Mouse (Mus musculus): ENCODE results near the gene Nlgn1. TPM values are rescaled to one million over a fixed set of nuclear protein-coding genes. Genes with fewer than 3 reads are reported as not detected.

Nlgn1 gene
- polyA plus RNA-seq, 1 experiment from 2014 or later = 9.3 TPM

DNA sequence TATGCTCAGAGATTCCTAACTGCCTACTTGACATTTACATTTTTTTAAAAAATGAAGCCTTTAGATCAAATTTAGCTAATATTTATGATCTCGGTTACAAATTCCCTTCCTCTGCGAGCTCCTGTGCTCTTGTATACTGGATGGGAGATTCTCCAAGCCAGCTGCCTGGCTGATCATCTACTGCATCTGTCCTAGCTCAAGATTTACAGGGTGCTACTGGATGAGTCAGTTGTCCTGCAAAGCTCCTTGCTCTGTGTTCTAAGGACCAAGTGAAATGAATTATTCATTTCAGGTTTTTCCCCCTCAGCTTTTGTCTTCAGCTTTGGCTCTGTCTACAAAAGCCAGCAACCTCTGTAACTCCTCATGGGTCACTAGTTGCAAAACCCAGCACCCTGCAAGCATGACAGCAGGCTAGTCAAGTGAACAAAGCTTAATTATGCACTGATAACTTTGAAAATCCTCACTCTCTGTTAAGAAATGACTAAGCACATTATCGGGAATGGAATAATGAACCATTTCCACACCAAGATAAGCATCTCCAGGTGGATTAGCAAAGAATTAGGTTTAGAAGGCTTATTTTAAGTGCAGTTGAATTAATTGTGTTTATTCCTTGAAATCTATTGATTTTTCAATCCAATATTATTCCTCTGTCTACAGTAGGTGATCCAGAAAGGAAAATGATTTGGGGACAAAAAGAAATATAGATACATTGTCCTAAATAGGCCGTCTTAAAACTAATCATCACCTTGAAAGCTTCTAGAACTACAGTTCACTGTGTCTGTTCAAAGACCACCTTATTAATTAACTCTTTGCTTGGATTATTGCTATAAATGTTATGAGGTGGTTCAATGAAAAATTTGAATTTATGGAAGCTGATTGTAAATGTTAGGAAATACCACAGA lies 61.1 kb downstream of the Nlgn1 start:
- Histone ChIP-seq H3K4me2 (replicated peaks) (no peak overlapping the region), H3K9me3 (replicated peaks) (no peaks in the 10 kb centered on the region), H3K4me3 (no peak overlapping the region), H3K27me3 (no peaks in the 10 kb centered on the region), H3K27ac (no peak overlapping the region), H3K4me1 (no peaks in the 10 kb centered on the region), H3K9ac (no peak overlapping the region), H3K36me3 (no peaks in the 10 kb centered on the region)
- ATAC-seq (ENCODE audit: low FRiP score) = 0 out of 2 replicates have a peak, but pooled peaks have one; percentile 26
- WGBS = 46% methylated on average over 4 of the region's 4 CpGs

DNA sequence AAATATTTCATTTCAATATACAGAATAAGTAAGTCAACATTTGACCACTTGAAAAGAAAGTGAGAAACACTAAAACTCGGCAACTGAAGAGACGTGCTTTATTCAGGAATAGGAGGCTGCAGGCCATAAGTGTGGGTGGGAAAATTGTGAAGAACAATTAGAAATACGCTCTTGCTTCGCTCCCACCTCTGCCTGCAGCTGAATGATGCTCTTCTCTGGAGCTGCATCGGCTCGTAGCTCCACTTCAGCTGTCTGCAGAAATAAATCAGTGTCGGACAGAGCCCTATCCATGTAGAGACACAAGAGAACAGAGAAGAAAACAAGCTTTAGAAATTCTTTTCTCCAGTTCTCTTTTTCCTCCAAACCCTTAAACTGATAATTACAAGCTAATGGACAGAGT lies 85.7 kb downstream of the Nlgn1 start:
- no peak for ATAC-seq (ENCODE audit: low FRiP score)
- WGBS = 80% methylated on average over 7 of the region's 7 CpGs
- H3K4me1 ChIP-seq = no peaks in the 10 kb centered on the region
- no peaks in the 10 kb centered on the region for H3K27me3 ChIP-seq
- no peak overlapping the region for H3K9ac ChIP-seq
- H3K4me2 ChIP-seq (replicated peaks) = no peak overlapping the region
- H3K27ac ChIP-seq = no peak overlapping the region
- H3K36me3 ChIP-seq = no peaks in the 10 kb centered on the region
- no peaks in the 10 kb centered on the region for H3K9me3 ChIP-seq (replicated peaks)
- no peak overlapping the region for H3K4me3 ChIP-seq

DNA sequence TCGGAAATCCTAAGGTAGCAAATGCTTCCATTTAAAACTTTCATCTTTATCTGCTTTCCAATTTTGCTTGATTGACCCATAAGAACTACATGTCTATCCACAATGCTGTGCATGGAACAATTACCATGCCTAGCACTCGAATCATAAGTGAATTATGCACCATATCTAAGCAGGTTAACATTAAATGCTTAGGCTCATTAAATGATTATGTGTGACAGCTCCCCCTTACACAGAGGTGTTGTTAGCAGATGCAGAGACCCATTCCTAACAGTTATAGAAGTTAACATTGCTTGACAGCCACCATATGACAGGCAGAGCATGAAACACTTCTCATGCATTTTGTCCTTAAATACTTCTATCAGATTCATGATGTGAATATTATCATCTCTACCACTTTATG lies 89.0 kb downstream of the Nlgn1 start:
- no peaks in the 10 kb centered on the region for H3K4me1 ChIP-seq
- H3K9ac ChIP-seq = no peak overlapping the region
- WGBS = 74% methylated on average over 2 of the region's 2 CpGs
- H3K27me3 ChIP-seq = no peaks in the 10 kb centered on the region
- ATAC-seq (ENCODE audit: low FRiP score) = no peak; the same call in 1 of the 2 replicates
- H3K27ac ChIP-seq = no peak overlapping the region
- H3K4me2 ChIP-seq (replicated peaks) = no peak overlapping the region
- no peaks in the 10 kb centered on the region for H3K9me3 ChIP-seq (replicated peaks)
- no peaks in the 10 kb centered on the region for H3K36me3 ChIP-seq
- no peak overlapping the region for H3K4me3 ChIP-seq

- no peak overlapping the region for H3K9ac ChIP-seq
- H3K9me3 ChIP-seq (replicated peaks) = no peaks in the 10 kb centered on the region
- no peak overlapping the region for H3K4me2 ChIP-seq (replicated peaks)
- no peaks in the 10 kb centered on the region for H3K4me1 ChIP-seq
- H3K36me3 ChIP-seq = no peaks in the 10 kb centered on the region
- no peaks in the 10 kb centered on the region for H3K27me3 ChIP-seq
- WGBS = 91% methylated on average over 2 of the region's 2 CpGs
- H3K27ac ChIP-seq = no peak overlapping the region
- ATAC-seq (ENCODE audit: low FRiP score) = no peak
- H3K4me3 ChIP-seq = no peak overlapping the region
Measured at GRCm38 (mm10) chr3:26230006-26230405, 102.3 kb downstream of the Nlgn1 start.

DNA sequence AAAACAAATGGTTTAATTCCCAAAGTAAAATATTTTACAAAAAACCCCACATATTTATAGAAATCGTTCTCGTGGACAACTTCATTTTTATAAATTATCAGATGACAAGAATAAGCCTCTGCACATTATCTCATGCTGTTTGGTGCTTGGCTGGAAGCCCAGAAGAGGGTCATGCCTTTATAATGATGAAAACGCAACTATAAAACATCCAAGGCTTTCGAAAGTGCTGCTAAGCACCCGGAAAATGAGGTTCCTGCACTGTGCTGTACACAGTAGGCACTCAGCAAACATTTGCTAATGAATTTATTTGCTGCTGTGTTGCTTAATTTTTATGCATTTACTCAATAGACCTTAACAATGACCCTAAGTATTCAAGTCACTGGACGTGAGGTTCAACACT lies 103.4 kb downstream of the Nlgn1 start:
- H3K27me3 ChIP-seq = no peaks in the 10 kb centered on the region
- no peaks in the 10 kb centered on the region for H3K4me1 ChIP-seq
- H3K27ac ChIP-seq = no peak overlapping the region
- H3K4me3 ChIP-seq = no peak overlapping the region
- H3K36me3 ChIP-seq = no peaks in the 10 kb centered on the region
- H3K9me3 ChIP-seq (replicated peaks) = no peaks in the 10 kb centered on the region
- no peak overlapping the region for H3K9ac ChIP-seq
- WGBS = 70% methylated on average over 6 of the region's 6 CpGs
- H3K4me2 ChIP-seq (replicated peaks) = no peak overlapping the region
- ATAC-seq (ENCODE audit: low FRiP score) = no peak

DNA sequence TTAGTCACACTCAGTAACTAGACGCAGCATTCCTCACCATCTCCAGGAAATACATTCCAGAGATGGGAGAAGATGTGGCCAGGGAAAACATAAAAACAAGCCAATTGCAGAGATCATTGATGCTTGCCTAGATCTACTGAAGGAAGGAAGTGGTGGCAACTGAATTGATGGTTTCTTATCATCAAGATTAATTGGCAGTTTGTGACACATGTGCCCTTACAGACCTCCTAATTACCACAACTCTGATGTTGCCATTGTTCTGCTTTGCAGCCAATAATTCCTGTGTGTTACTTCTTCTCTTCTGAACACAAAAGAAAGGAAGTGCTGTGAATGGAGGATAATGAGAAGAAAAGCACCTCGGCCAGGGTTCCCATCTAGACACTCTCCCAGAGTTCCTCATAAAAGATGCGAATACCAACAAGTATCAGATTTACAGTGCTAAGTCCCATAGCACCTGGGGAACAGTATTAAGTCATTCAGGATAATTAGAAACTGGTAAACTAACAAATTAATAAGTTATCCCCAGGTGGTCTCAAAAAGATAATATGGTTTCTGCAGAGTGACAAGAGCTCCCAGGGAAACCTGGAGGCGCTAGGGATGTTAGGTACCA lies 104.0 kb downstream of the Nlgn1 start:
- no peak overlapping the region for H3K4me3 ChIP-seq
- no peaks in the 10 kb centered on the region for H3K9me3 ChIP-seq (replicated peaks)
- WGBS = 61% methylated on average over 4 of the region's 4 CpGs
- H3K27ac ChIP-seq = no peak overlapping the region
- H3K4me2 ChIP-seq (replicated peaks) = no peak overlapping the region
- no peaks in the 10 kb centered on the region for H3K4me1 ChIP-seq
- H3K27me3 ChIP-seq = no peaks in the 10 kb centered on the region
- H3K36me3 ChIP-seq = no peaks in the 10 kb centered on the region
- ATAC-seq (ENCODE audit: low FRiP score) = no peak
- no peak overlapping the region for H3K9ac ChIP-seq

DNA sequence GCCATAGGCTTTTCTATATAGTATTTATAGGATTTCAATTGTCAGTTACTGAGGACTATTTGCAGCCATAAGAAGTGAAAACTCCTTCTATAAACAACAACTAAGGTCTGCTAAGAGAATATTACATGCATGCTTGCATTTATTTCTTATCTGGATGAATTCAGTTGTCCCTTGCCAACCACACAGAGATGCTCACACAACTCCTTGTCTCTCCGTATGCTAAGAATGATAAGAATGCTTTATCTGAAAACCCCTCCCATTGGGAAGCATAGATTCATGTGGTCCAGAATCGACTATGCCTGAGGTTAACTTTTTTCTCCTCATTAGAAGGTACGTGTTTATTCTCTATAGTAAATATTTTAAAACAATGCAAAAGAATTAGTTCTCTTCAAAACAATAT lies 108.8 kb downstream of the Nlgn1 start:
- no peaks in the 10 kb centered on the region for H3K27me3 ChIP-seq
- H3K4me1 ChIP-seq = no peaks in the 10 kb centered on the region
- H3K27ac ChIP-seq = no peak overlapping the region
- ATAC-seq (ENCODE audit: low FRiP score) = no peak
- H3K4me2 ChIP-seq (replicated peaks) = no peak overlapping the region
- H3K9me3 ChIP-seq (replicated peaks) = no peaks in the 10 kb centered on the region
- 86% methylated on average over 3 of the region's 3 CpGs for WGBS
- H3K36me3 ChIP-seq = no peaks in the 10 kb centered on the region
- no peak overlapping the region for H3K4me3 ChIP-seq
- no peak overlapping the region for H3K9ac ChIP-seq

- Histone ChIP-seq H3K4me2 (replicated peaks) (no peak overlapping the region), H3K9ac (no peak overlapping the region), H3K27me3 (no peaks in the 10 kb centered on the region), H3K4me3 (no peak overlapping the region), H3K4me1 (no peaks in the 10 kb centered on the region), H3K27ac (no peak overlapping the region), H3K36me3 (no peaks in the 10 kb centered on the region), H3K9me3 (replicated peaks) (no peaks in the 10 kb centered on the region)
- ATAC-seq (ENCODE audit: low FRiP score) = no peak
- WGBS = 50% methylated on average over 5 of the region's 5 CpGs
Measured at GRCm38 (mm10) chr3:26216231-26216630, 116.0 kb downstream of the Nlgn1 start.

DNA sequence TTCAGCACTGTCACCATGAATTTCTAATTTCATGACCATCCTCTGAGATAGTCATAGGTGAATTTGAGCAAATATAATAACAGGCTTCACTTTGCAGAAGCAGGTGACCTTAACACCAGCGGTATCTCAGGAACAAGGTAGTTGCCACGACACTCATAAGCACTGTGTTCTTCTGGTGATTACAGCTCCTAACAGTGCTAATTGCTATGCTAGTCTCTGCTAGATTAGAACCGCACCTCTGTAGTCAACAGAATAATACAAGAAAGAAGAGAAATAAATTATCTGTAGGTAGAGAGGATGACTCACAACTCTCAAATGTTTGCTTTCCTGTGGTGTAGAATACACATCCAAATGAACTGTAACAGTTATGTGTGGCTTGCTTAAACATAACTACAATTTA lies 129.6 kb downstream of the Nlgn1 start:
- Histone ChIP-seq H3K27me3 (no peaks in the 10 kb centered on the region), H3K4me1 (no peaks in the 10 kb centered on the region), H3K9ac (no peak overlapping the region), H3K27ac (no peak overlapping the region), H3K4me2 (replicated peaks) (no peak overlapping the region), H3K4me3 (no peak overlapping the region), H3K9me3 (replicated peaks) (no peaks in the 10 kb centered on the region; the same call in 1 of the 2 replicates), H3K36me3 (no peaks in the 10 kb centered on the region)
- no peak for ATAC-seq (ENCODE audit: low FRiP score)
- WGBS = 90% methylated on average over 3 of the region's 3 CpGs

DNA sequence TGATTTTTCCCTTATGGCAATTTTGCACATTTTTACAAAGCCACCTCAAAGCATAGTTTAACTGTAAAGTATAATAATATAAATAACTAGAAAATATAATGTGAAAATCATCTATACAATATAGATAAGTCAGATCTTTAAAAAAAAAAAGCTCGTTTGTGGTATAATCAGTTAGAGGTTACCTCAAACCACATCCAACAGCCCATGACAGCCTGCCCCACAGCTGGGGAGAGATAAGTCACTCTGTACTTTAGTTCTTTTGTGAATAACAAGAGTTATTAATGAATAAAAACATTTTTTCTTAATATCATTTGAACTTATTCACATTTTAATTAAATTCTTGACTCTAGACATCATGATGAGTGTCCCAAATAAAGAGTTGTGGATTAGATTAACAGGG lies 130.8 kb downstream of the Nlgn1 start:
- Histone ChIP-seq H3K4me2 (replicated peaks) (no peak overlapping the region), H3K4me3 (no peak overlapping the region), H3K9me3 (replicated peaks) (no peaks in the 10 kb centered on the region), H3K27me3 (no peaks in the 10 kb centered on the region), H3K27ac (no peak overlapping the region), H3K36me3 (no peaks in the 10 kb centered on the region), H3K9ac (no peak overlapping the region), H3K4me1 (no peaks in the 10 kb centered on the region)
- WGBS = 56% methylated on average over 1 of the region's 1 CpGs
- ATAC-seq (ENCODE audit: low FRiP score) = no peak

- Histone ChIP-seq H3K36me3 (no peaks in the 10 kb centered on the region), H3K4me3 (no peak overlapping the region), H3K9me3 (replicated peaks) (no peaks in the 10 kb centered on the region), H3K4me1 (no peaks in the 10 kb centered on the region), H3K9ac (no peak overlapping the region), H3K27ac (no peak overlapping the region), H3K4me2 (replicated peaks) (no peak overlapping the region), H3K27me3 (no peaks in the 10 kb centered on the region)
- 88% methylated on average over 2 of the region's 2 CpGs for WGBS
- ATAC-seq (ENCODE audit: low FRiP score) = no peak
Measured at GRCm38 (mm10) chr3:26194970-26195369, 137.3 kb downstream of the Nlgn1 start.

- Histone ChIP-seq H3K4me3 (no peak overlapping the region), H3K4me1 (no peaks in the 10 kb centered on the region), H3K27me3 (no peaks in the 10 kb centered on the region), H3K36me3 (no peaks in the 10 kb centered on the region), H3K9ac (no peak overlapping the region), H3K27ac (no peak overlapping the region), H3K9me3 (replicated peaks) (no peaks in the 10 kb centered on the region), H3K4me2 (replicated peaks) (no peak overlapping the region)
- ATAC-seq (ENCODE audit: low FRiP score) = no peak
- WGBS = 97% methylated on average over 3 of the region's 3 CpGs
Measured at GRCm38 (mm10) chr3:26181013-26181412, 151.2 kb downstream of the Nlgn1 start.

- ATAC-seq (ENCODE audit: low FRiP score) = no peak
- H3K36me3 ChIP-seq = no peaks in the 10 kb centered on the region
- no peaks in the 10 kb centered on the region for H3K9me3 ChIP-seq (replicated peaks)
- no peaks in the 10 kb centered on the region for H3K27me3 ChIP-seq
- 68% methylated on average over 4 of the region's 4 CpGs for WGBS
- no peak overlapping the region for H3K27ac ChIP-seq
- H3K4me1 ChIP-seq = no peaks in the 10 kb centered on the region
- H3K9ac ChIP-seq = no peak overlapping the region
- H3K4me3 ChIP-seq = no peak overlapping the region
- H3K4me2 ChIP-seq (replicated peaks) = no peak overlapping the region
Measured at GRCm38 (mm10) chr3:26175371-26175770, 156.9 kb downstream of the Nlgn1 start.
